Mouse (Mus musculus): Measurements from ENCODE around the gene Stag1. TPM values are rescaled to one million over a fixed set of nuclear protein-coding genes. Genes with fewer than 3 reads are reported as not detected.

The Stag1 gene
- total RNA-seq, 2 experiments from 2014 or later: 26.2 to 26.5 TPM

- intact Hi-C loops (cut with DNase I): no loop called here
- DNase-seq: no peak
Observed at GRCm38 (mm10) chr9:100603156-100603555, 5.6 kb downstream of the Stag1 start.

DNA sequence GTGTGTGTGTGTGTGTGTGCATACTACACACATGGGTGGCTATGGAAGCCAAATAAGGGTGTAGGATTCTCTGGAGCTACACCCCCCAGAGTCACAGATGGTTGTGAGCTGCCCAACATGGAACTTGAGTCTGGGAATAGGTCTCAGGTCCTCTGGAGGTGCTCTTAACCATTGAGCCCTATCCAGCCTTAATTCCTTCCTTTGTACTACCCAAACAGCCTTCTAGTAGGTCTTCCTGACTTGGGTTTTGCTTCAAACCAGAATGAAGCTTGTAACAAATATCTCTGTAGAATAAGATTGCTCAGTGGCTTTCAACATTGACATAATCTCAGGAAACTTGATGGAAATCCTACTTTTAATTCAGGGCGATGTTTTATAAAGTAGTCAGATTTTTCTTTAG lies 7.9 kb downstream of the Stag1 start:
- intact Hi-C loops (cut with DNase I): no loop called here
- DNase-seq: no peak

- no peak for DNase-seq
- intact Hi-C loops (cut with DNase I): no loop called here
Observed at GRCm38 (mm10) chr9:100605985-100606554, 8.5 kb downstream of the Stag1 start.

DNA sequence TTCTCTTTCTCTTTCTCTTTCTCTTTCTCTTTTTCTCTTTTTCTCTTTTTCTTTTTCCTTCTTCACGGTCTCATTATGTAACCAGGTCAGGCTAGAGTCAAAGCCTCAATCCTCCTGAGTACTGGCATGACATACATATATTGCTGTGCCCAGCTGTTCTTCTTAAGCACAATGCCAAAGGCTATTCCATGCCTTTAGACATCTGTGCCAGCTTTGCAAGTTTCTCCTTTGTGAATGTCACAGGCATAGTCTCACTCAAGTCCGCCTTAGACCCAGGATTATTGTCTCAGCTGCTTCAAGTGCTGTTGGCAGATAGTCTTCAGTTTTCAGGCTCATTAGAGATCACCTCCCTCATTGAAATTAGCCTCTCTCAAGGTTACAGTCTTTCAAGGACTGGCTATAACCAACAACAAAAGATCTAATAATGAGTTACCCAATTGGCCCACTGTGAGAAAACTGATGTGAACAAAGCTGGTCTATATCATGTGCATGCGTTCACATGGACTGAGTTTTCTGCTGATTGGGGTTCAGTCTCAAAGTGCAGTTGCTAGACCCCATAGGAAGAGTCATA lies 16.0 kb downstream of the Stag1 start:
- no peak for DNase-seq
- intact Hi-C loops (cut with DNase I): no loop called here

DNA sequence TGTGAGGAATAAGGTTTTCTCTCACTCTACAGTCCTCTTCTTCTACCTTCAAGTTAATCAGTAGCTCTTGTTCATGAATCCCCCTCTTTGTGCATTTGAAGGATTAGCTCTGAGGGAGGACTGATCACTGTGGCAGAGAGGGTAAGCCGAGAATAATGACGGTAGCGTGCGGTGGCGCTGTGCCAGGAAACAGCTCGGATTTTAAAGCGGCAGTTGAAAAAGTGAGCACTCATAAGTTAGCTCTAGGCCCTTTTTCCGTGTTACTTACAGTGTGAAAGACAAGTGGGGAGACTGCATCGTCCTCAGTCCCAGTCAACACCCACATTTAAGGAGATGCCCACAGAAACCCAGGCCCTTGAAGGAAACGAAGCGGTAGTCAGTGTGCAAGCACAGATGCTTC lies 19.3 kb downstream of the Stag1 start:
- peak; percentile 18 to 46 for DNase-seq
- intact Hi-C loops (cut with DNase I): no loop called here

GRCm38 (mm10) chr9:100626258-100626657 lies 28.7 kb downstream of the Stag1 start:
- no peak for DNase-seq
- intact Hi-C loops (cut with DNase I): no loop called here

GRCm38 (mm10) chr9:100640754-100641153 lies 43.2 kb downstream of the Stag1 start:
- DNase-seq: no peak
- intact Hi-C loops (cut with DNase I): loop anchor here (5.0 to 10.0 kb wide), 2 partner anchors 137 to 514 kb away; no protein-coding TSS in a partner anchor

DNA sequence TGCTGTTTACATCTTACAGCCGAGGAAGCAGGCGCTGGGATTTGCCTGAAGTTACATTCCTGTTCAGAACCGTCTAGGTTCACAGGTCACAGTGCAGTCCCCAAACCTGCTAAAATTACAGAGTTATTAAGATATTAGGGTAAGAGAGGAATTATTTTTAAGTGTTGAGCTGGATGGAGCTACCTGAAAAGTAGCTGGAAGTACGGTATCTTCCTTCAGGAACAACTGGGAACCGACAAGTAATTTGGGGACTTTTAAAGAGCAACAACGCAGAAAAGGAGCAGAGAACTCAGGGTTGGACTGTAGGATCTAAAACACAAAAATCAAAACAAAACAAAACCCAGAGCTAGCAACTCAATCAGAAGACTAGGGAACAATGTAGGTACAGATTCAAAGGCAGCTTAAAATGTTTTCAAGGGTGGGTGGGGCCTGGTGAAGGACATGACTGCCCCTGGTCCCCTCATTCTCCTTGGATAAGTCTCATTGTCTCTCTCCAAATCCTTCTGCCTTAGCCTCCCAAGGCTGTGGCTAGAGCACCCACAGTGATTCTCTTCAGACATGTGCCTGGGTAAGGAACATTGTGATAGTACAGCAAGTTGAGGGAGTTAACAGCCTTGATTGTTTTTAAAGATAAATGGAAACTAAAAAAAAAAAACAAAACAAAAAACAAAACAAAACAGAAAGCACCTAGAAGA lies 43.9 kb downstream of the Stag1 start:
- intact Hi-C loops (cut with DNase I): loop anchor here (1.0 to 10.0 kb wide), 5 partner anchors 71 to 513 kb away; partner anchors contain the start of genes Msl2 and Slc35g2
- no peak for DNase-seq

- intact Hi-C loops (cut with DNase I): loop anchor here (1.0 to 10.0 kb wide), 5 partner anchors 72 to 512 kb away; partner anchors contain the start of genes Msl2 and Slc35g2
Observed at GRCm38 (mm10) chr9:100642186-100642839, 44.7 kb downstream of the Stag1 start.

DNA sequence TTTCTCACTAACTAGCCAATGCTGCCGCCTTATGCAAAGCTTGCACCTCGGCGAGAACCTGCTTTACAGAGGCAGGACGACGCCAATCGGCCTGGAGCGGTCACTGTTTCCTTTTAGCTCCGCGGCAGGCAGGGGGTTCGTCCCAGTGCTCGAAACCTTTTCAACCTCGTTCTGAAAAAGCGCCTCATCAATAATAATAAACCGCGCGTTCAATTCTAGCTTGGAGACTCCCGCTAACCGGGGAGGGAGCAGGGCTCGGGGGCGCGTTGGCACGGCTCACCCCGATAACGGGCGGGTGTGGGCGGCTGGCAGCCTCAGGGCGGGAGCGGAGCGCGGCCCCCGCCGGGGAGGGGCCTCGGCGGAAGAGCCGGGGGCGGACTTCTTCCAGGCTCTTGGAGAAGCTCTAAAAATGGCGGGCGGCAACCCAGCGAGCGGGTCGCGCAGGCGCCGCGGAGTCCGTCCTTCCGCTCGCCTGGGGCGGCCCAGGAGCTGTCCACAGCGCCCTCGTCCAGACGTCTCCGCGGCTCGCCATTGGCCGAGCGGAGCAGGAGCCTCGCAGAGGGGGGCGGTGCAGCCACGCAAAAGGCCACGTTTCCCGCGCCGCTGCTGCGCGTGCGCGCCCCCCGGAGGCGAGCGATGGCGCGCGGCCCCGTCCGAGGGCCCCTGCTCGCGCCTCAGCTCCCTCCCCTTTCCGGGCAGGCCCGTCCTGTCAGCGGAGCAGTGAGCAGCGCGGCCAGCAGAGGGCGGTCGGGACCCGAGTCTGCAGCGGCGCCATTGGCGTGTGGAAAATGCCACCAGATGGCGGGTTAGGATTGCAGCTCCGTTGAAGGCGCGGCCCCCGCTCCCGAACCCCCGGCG lies 45.5 kb downstream of the Stag1 start:
- intact Hi-C loops (cut with DNase I): loop anchor here (1.0 to 10.0 kb wide), 8 partner anchors 72 to 512 kb away; partner anchors contain the start of genes Msl2, Nck1 and Slc35g2

More at GRCm38 (mm10) chr9:100642186-100642839, 44.7 kb downstream of the Stag1 start:
- DNase-seq: peak in 1 of 2 experiments; percentile 16

GRCm38 (mm10) chr9:100644071-100644771 lies 46.6 kb downstream of the Stag1 start:
- intact Hi-C loops (cut with DNase I): loop anchor here (5.0 to 10.0 kb wide), 2 partner anchors 133 to 511 kb away; no protein-coding TSS in a partner anchor

More for the DNA sequence above, 45.5 kb downstream of the Stag1 start:
- DNase-seq: peak; percentile 100

GRCm38 (mm10) chr9:100645026-100645940 lies 47.7 kb downstream of the Stag1 start:
- no peak for DNase-seq
- intact Hi-C loops (cut with DNase I): loop anchor here (10.0 kb wide), 1 partner anchor 510 kb away; no protein-coding TSS in a partner anchor

More at GRCm38 (mm10) chr9:100644071-100644771, 46.6 kb downstream of the Stag1 start:
- peak; percentile 71 to 82 for DNase-seq

GRCm38 (mm10) chr9:100646276-100646675 lies 48.7 kb downstream of the Stag1 start:
- intact Hi-C loops (cut with DNase I): loop anchor here (10.0 kb wide), 1 partner anchor 509 kb away; no protein-coding TSS in a partner anchor
- no peak for DNase-seq

- intact Hi-C loops (cut with DNase I): loop anchor here (10.0 kb wide), 1 partner anchor 507 kb away; no protein-coding TSS in a partner anchor
Observed at GRCm38 (mm10) chr9:100647774-100648323, 50.3 kb downstream of the Stag1 start.

DNA sequence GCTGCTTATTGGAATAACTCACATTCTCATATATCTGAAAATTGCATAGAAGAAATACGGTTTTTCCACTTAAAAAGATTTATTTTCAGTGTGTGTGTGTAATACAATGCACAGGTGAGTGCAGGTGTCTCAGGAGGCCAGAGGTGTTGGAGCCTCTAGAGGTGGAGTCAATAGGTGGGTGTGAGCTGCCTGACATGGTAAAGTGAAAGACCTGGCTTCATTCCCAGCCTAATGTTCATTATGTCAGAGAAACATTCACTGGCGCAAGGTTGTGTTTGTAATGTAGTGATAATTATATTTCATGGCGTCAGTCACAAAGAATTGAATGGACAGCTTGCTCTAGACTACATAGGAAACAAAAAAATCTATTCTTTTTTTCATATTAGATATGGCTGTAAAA lies 56.5 kb downstream of the Stag1 start:
- intact Hi-C loops (cut with DNase I): no loop called here
- no peak for DNase-seq

More at GRCm38 (mm10) chr9:100647774-100648323, 50.3 kb downstream of the Stag1 start:
- DNase-seq: no peak

- intact Hi-C loops (cut with DNase I): no loop called here
Observed at GRCm38 (mm10) chr9:100656058-100656457, 58.5 kb downstream of the Stag1 start.

DNA sequence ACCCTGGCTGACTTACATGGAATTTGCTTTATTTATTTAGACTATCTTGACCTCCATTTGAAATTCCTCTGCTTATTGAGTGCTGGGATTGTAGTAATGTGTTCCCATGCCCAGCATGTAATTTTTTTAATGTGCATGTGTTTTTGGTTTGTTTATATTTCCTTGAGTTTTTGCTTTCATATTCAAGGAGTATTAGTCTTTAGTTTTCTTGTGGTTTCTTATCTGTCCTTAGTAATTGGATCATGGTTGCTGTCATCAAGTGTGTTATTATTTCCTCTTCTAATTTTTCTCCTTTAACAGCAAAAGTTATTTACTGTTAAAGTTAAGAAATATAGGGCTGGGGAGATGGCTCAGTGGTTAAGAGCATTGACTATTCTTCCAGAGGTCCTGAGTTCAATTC lies 63.0 kb downstream of the Stag1 start:
- intact Hi-C loops (cut with DNase I): loop anchor here (5.0 kb wide), 1 partner anchor 117 kb away; no protein-coding TSS in a partner anchor
- DNase-seq: no peak

More at GRCm38 (mm10) chr9:100656058-100656457, 58.5 kb downstream of the Stag1 start:
- no peak for DNase-seq

All from heart, postnatal 36 days (tissue).